Mouse (Mus musculus): Measurements from ENCODE around the gene Ap1m1.
A peak's percentile ranks its signal among the peaks of the same experiment; 100 is the strongest.

Ap1m1 gene

GRCm38 (mm10) chr8:72239499-72240402, at the start of gene Ap1m1:
Gene Ap1m1 (plus strand): TSS chr8:72240018.
- DNase-seq (ENCODE audit: extremely low spot score) = peak; percentile 98

- DNase-seq (ENCODE audit: extremely low spot score) = no peak
Observed at GRCm38 (mm10) chr8:72190215-72190539, 49.6 kb upstream of the Ap1m1 start.

GRCm38 (mm10) chr8:72192065-72192464, 47.8 kb upstream of the Ap1m1 start:
- no peak for DNase-seq (ENCODE audit: extremely low spot score)

GRCm38 (mm10) chr8:72197997-72198396, 41.8 kb upstream of the Ap1m1 start:
- no peak for DNase-seq (ENCODE audit: extremely low spot score)

- DNase-seq (ENCODE audit: extremely low spot score) = no peak
Observed at GRCm38 (mm10) chr8:72208582-72208981, 31.2 kb upstream of the Ap1m1 start.

GRCm38 (mm10) chr8:72210222-72210621, 29.6 kb upstream of the Ap1m1 start:
- DNase-seq (ENCODE audit: extremely low spot score) = no peak

GRCm38 (mm10) chr8:72210710-72211109, 29.1 kb upstream of the Ap1m1 start:
- DNase-seq (ENCODE audit: extremely low spot score) = no peak

GRCm38 (mm10) chr8:72211846-72212245, 28.0 kb upstream of the Ap1m1 start:
- DNase-seq (ENCODE audit: extremely low spot score) = no peak

- DNase-seq (ENCODE audit: extremely low spot score) = no peak
Observed at GRCm38 (mm10) chr8:72212751-72213150, 27.1 kb upstream of the Ap1m1 start, which contains the start of gene Cib3. Gene Cib3 (minus strand): TSS chr8:72212837.

GRCm38 (mm10) chr8:72213536-72213935, 26.3 kb upstream of the Ap1m1 start, which contains the start of gene Gm11034:
Gene Gm11034 (minus strand): TSS chr8:72213636.
- no peak for DNase-seq (ENCODE audit: extremely low spot score)

- DNase-seq (ENCODE audit: extremely low spot score) = no peak
Observed at GRCm38 (mm10) chr8:72215060-72215459, 24.8 kb upstream of the Ap1m1 start.

GRCm38 (mm10) chr8:72215871-72216270, 23.9 kb upstream of the Ap1m1 start:
- DNase-seq (ENCODE audit: extremely low spot score) = no peak

GRCm38 (mm10) chr8:72218781-72219540, 20.9 kb upstream of the Ap1m1 start:
- no peak for DNase-seq (ENCODE audit: extremely low spot score)

GRCm38 (mm10) chr8:72219541-72220363, 20.1 kb upstream of the Ap1m1 start, which contains the start of gene Fam32a:
Gene Fam32a (plus strand): TSS chr8:72219730.
- peak; percentile 88 for DNase-seq (ENCODE audit: extremely low spot score)

- DNase-seq (ENCODE audit: extremely low spot score) = no peak
Observed at GRCm38 (mm10) chr8:72220758-72221157, 19.1 kb upstream of the Ap1m1 start.

- DNase-seq (ENCODE audit: extremely low spot score) = no peak
Observed at GRCm38 (mm10) chr8:72222656-72223055, 17.2 kb upstream of the Ap1m1 start.

- no peak for DNase-seq (ENCODE audit: extremely low spot score)
Observed at GRCm38 (mm10) chr8:72240403-72240763, 565 bp downstream of the Ap1m1 start.

GRCm38 (mm10) chr8:72240951-72241350, 1.1 kb downstream of the Ap1m1 start:
- no peak for DNase-seq (ENCODE audit: extremely low spot score)

GRCm38 (mm10) chr8:72242226-72242625, 2.4 kb downstream of the Ap1m1 start:
- no peak for DNase-seq (ENCODE audit: extremely low spot score)

- DNase-seq (ENCODE audit: extremely low spot score) = no peak
Observed at GRCm38 (mm10) chr8:72244610-72245009, 4.8 kb downstream of the Ap1m1 start.

- DNase-seq (ENCODE audit: extremely low spot score) = peak; percentile 51
Observed at GRCm38 (mm10) chr8:72257171-72257901, 17.5 kb downstream of the Ap1m1 start.
